Mouse (Mus musculus): ENCODE data around the gene Kif21a. TPM values are rescaled to one million over a fixed set of nuclear protein-coding genes. Genes with fewer than 3 reads are reported as not detected.

The Kif21a gene
- polyA plus RNA-seq (2015; fragmentation: Nextera tagmentation; extraction: Ambion mirVana), result 4.2 and 4.3 TPM in 2 replicates

DNA sequence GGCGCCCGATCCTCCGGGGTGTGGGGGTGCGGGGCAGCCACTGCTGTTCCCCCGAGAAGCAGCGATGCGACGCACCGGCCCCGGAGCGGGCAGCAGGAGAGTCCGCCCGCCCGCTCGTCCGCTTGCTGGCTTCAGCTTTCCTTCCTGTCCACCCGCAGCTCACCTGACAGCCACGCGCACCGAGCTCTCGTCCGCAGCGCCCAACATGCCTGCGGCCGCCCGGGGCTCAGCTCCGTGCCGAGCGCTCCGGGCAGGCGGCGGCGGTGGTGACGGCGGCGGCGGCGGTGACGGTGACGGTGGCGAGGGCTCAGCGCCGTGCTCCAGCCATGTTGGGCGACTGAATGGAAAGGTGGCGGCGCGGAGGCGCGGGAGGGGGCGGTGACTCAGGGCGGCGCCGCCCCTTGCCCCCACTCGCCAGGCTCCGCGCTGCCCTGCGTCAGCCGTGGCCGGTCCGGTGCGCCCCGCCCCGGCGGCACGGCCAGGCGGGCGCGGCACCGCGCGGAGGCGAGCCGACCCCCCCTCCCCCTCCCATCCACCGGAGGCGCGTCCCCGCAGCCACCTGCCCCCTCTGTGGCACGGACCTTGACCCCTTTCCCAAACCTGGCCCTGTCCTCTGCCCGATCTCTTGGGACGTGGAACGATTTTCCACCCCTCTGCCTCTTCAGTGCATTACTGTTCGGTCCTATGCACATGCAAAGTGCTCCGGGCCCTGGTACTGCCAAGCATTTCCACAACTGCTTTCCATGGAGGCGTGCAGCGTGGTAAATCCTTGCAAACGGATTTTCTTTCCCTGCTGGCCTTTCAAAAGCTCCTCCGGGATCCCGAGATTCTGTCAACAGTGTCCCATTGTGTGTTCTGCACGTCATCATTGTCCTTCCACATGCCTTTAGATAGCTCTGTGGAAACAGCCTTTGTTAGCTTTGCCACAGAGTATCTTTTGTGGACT is at the start of gene Kif21a:
Gene Kif21a (minus strand): TSS at position 453 of the 946 bp plus-strand sequence.
- no peaks in the 10 kb centered on the region for H3K36me3 ChIP-seq
- no peaks in the 10 kb centered on the region for H3K27me3 ChIP-seq (replicated peaks)
- peak within 1 kb of the TSS; percentile 83 for H3K27ac ChIP-seq (replicated peaks)
- peak within 1 kb of the TSS; percentile 71 for H3K4me3 ChIP-seq
- peak within 1 kb of the TSS; percentile 87 for H3K9ac ChIP-seq
- H3K4me1 ChIP-seq, result peaks cover 18% of the 10 kb centered on the region; the same call in 1 of the 2 replicates
- H3K9me3 ChIP-seq, result no peaks in the 10 kb centered on the region
- peak; percentile 90 for ATAC-seq (ENCODE audit: extremely low read depth, insufficient number of reproducible peaks, low FRiP score, low TSS enrichment)
- H3K4me2 ChIP-seq, result peak within 1 kb of the TSS; percentile 99
- WGBS, result under 1% methylated on average over 73 of the region's 89 CpGs

DNA sequence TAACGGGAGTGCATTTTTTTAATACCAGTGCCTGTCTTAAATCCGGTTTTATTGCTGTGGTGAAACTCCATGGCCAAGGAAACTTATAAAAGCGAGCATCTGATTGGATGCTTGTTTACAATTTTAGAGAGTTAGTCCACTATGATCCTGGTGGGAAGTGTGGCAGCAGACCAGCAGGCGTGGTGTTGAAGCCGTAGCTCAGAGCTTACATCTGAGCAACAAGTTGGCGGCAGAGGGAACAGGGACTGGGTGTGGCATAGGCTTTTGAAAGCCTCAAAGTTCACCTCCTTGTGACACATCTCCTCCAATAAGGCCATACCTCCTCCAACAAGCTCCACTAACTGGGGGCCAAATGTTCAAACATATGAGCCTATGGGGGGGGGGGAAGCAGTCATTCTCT is 46.9 kb upstream of the Kif21a start:
- Histone ChIP-seq H3K9ac (no peak overlapping the region), H3K27ac (replicated peaks) (no peak overlapping the region), H3K27me3 (replicated peaks) (no peaks in the 10 kb centered on the region), H3K4me2 (no peak overlapping the region), H3K4me3 (no peak overlapping the region), H3K36me3 (no peaks in the 10 kb centered on the region), H3K9me3 (no peaks in the 10 kb centered on the region), H3K4me1 (peaks cover 8% of the 10 kb centered on the region; the same call in 1 of the 2 replicates)
- WGBS, result 81% methylated on average over 6 of the region's 6 CpGs
- no peak for ATAC-seq (ENCODE audit: extremely low read depth, insufficient number of reproducible peaks, low FRiP score, low TSS enrichment)

GRCm38 (mm10) chr15:91089427-91089826 is 39.7 kb upstream of the Kif21a start:
- Histone ChIP-seq H3K36me3 (no peaks in the 10 kb centered on the region), H3K9me3 (no peaks in the 10 kb centered on the region), H3K4me3 (no peak overlapping the region), H3K4me1 (0 out of 2 replicates have a peak, but pooled peaks cover 14% of the 10 kb centered on the region), H3K9ac (no peak overlapping the region), H3K4me2 (no peak overlapping the region), H3K27me3 (replicated peaks) (no peaks in the 10 kb centered on the region), H3K27ac (replicated peaks) (no peak overlapping the region)
- WGBS, result 75% methylated on average over 7 of the region's 7 CpGs
- no peak for ATAC-seq (ENCODE audit: extremely low read depth, insufficient number of reproducible peaks, low FRiP score, low TSS enrichment)

GRCm38 (mm10) chr15:91088071-91088470 is 38.3 kb upstream of the Kif21a start:
- H3K4me2 ChIP-seq, result peak overlapping the region; percentile 24; the same call in 1 of the 2 replicates
- H3K9me3 ChIP-seq, result no peaks in the 10 kb centered on the region
- no peaks in the 10 kb centered on the region for H3K36me3 ChIP-seq
- WGBS, result 38% methylated on average over 12 of the region's 12 CpGs
- no peak overlapping the region for H3K9ac ChIP-seq
- 0 out of 2 replicates have a peak, but pooled peaks cover 14% of the 10 kb centered on the region for H3K4me1 ChIP-seq
- no peak for ATAC-seq (ENCODE audit: extremely low read depth, insufficient number of reproducible peaks, low FRiP score, low TSS enrichment)
- no peaks in the 10 kb centered on the region for H3K27me3 ChIP-seq (replicated peaks)
- no peak overlapping the region for H3K4me3 ChIP-seq
- no peak overlapping the region for H3K27ac ChIP-seq (replicated peaks)

DNA sequence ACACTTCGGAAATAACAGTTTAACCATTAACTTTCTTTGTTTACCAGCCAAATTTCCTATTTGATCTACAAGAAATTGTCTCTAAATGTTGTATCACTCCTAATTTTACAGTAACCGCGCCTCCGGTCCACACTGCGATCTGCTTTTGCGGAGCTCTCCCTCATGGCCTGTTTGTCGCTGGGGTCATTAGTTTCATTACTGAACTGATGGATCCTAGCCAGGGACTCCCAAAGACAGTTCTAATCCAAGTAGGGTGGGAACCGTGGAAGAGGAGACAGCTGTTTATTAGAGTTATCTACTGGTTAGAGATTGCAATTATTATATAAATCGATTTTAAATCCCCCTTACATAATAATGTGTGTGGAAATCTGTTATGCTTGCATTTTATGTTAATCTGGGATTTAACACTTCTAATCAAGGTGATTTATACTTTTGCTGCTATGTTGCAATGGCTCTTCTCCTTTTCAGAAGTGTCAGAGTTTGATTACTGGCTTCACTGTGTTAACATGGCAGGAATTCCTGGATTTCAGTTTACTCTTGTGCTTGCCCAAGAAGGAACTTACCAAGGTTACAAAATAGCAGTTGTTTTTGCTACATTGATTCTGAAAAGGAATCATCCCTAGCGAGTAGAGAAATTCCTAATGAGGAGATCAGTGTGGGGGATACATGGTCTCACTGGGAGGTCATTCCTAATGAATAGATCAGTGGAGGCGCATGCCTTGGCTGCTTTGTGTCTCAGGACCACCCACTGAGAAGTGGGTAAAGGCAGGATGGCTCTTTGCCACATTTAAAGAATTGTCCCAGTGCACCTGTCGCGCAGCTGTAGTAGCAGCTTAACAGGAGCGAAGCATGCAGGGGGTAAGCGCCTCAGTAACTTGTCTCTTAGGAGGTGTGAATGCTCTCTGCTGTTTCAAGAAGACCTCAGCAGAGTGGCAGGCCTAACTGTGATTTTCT is 28.0 kb upstream of the Kif21a start:
- Histone ChIP-seq H3K9ac (no peak overlapping the region), H3K4me2 (no peak overlapping the region), H3K27ac (replicated peaks) (no peak overlapping the region), H3K27me3 (replicated peaks) (no peaks in the 10 kb centered on the region), H3K36me3 (no peaks in the 10 kb centered on the region), H3K9me3 (no peaks in the 10 kb centered on the region), H3K4me3 (no peak overlapping the region), H3K4me1 (no peaks in the 10 kb centered on the region)
- no peak for ATAC-seq (ENCODE audit: extremely low read depth, insufficient number of reproducible peaks, low FRiP score, low TSS enrichment)
- WGBS, result 47% methylated on average over 15 of the region's 15 CpGs

GRCm38 (mm10) chr15:91072440-91072839 is 22.7 kb upstream of the Kif21a start:
- ATAC-seq (ENCODE audit: extremely low read depth, insufficient number of reproducible peaks, low FRiP score, low TSS enrichment), result no peak
- Histone ChIP-seq H3K36me3 (no peaks in the 10 kb centered on the region), H3K4me1 (no peaks in the 10 kb centered on the region), H3K4me2 (no peak overlapping the region), H3K9me3 (no peaks in the 10 kb centered on the region), H3K4me3 (no peak overlapping the region), H3K9ac (no peak overlapping the region), H3K27me3 (replicated peaks) (no peaks in the 10 kb centered on the region), H3K27ac (replicated peaks) (no peak overlapping the region)
- 69% methylated on average over 1 of the region's 1 CpGs for WGBS

GRCm38 (mm10) chr15:91064310-91064826 is 14.6 kb upstream of the Kif21a start:
- no peak for ATAC-seq (ENCODE audit: extremely low read depth, insufficient number of reproducible peaks, low FRiP score, low TSS enrichment)
- 80% methylated on average over 12 of the region's 12 CpGs for WGBS
- no peak overlapping the region for H3K4me2 ChIP-seq
- H3K4me1 ChIP-seq, result peaks cover 6% of the 10 kb centered on the region
- no peak overlapping the region for H3K4me3 ChIP-seq
- no peak overlapping the region for H3K9ac ChIP-seq
- H3K9me3 ChIP-seq, result no peaks in the 10 kb centered on the region
- H3K27me3 ChIP-seq (replicated peaks), result no peaks in the 10 kb centered on the region
- H3K27ac ChIP-seq (replicated peaks), result no peak overlapping the region
- H3K36me3 ChIP-seq, result no peaks in the 10 kb centered on the region

DNA sequence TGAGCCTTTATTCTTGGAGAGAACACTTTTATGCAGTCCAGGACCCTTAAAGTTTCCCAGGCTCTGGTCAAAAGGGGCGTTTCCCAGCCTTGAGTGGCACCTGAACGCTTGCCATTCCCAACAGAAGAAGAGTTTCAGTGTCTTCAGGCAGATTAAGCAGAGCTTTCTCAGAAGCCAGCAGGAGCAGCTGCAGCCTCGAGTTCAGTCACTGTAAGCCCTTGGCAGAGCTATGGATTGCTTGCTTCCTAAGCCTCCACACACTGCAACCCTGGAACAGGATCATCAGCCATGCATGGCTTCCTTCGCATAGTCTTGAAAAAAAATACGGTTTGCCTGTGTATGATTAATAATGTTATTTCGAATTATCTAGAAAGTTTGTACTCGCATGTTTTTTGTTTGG is 14.1 kb upstream of the Kif21a start:
- H3K9ac ChIP-seq, result no peak overlapping the region
- no peak for ATAC-seq (ENCODE audit: extremely low read depth, insufficient number of reproducible peaks, low FRiP score, low TSS enrichment)
- H3K27me3 ChIP-seq (replicated peaks), result no peaks in the 10 kb centered on the region
- no peaks in the 10 kb centered on the region for H3K36me3 ChIP-seq
- no peak overlapping the region for H3K4me3 ChIP-seq
- H3K4me1 ChIP-seq, result peaks cover 11% of the 10 kb centered on the region
- H3K27ac ChIP-seq (replicated peaks), result no peak overlapping the region
- 68% methylated on average over 7 of the region's 7 CpGs for WGBS
- H3K4me2 ChIP-seq, result no peak overlapping the region
- H3K9me3 ChIP-seq, result no peaks in the 10 kb centered on the region

GRCm38 (mm10) chr15:91056866-91057342 is 7.2 kb upstream of the Kif21a start:
- Histone ChIP-seq H3K36me3 (no peaks in the 10 kb centered on the region), H3K4me1 (peaks cover 48% of the 10 kb centered on the region), H3K9ac (no peak overlapping the region), H3K9me3 (no peaks in the 10 kb centered on the region), H3K4me3 (no peak overlapping the region), H3K27ac (replicated peaks) (0 out of 2 replicates have a peak overlapping the region, but pooled peaks have one; percentile 28), H3K4me2 (no peak overlapping the region), H3K27me3 (replicated peaks) (no peaks in the 10 kb centered on the region)
- no peak for ATAC-seq (ENCODE audit: extremely low read depth, insufficient number of reproducible peaks, low FRiP score, low TSS enrichment)
- 51% methylated on average over 3 of the region's 3 CpGs for WGBS

- ATAC-seq (ENCODE audit: extremely low read depth, insufficient number of reproducible peaks, low FRiP score, low TSS enrichment), result no peak
- 43% methylated on average over 5 of the region's 5 CpGs for WGBS
Observed at GRCm38 (mm10) chr15:91056176-91056865, 6.6 kb upstream of the Kif21a start.

More at GRCm38 (mm10) chr15:91056176-91056865, 6.6 kb upstream of the Kif21a start:
- H3K27me3 ChIP-seq (replicated peaks), result no peaks in the 10 kb centered on the region
- no peaks in the 10 kb centered on the region for H3K9me3 ChIP-seq
- H3K9ac ChIP-seq, result no peak overlapping the region
- no peak overlapping the region for H3K4me3 ChIP-seq
- H3K4me1 ChIP-seq, result peaks cover 48% of the 10 kb centered on the region
- H3K36me3 ChIP-seq, result no peaks in the 10 kb centered on the region
- H3K27ac ChIP-seq (replicated peaks), result 0 out of 2 replicates have a peak overlapping the region, but pooled peaks have one; percentile 28
- H3K4me2 ChIP-seq, result no peak overlapping the region

Measured in heart, embryonic 13.5 days (tissue).